Mouse (Mus musculus) kidney, adult 10 weeks (tissue): Measurements from ENCODE around the gene Fancb. TPM values are rescaled to one million over a fixed set of nuclear protein-coding genes. Genes with fewer than 3 reads are reported as not detected.

ENCODE experiments used
- polyA plus RNA-seq: library from polyadenylated mRNA; stranded (reverse); fragments of 350-450 nt; fragmentation: Illumina TruSeq; extraction: RNeasy Lipid Tissue Mini Kit (QIAGEN cat#74804); gene quantifications from one replicate; pipeline ENCODE4 v1.2.3, GENCODE M21; 2014; ENCODE audit warnings: low read depth, low replicate concordance

Fancb gene
- 2.7 TPM for polyA plus RNA-seq

DNA sequence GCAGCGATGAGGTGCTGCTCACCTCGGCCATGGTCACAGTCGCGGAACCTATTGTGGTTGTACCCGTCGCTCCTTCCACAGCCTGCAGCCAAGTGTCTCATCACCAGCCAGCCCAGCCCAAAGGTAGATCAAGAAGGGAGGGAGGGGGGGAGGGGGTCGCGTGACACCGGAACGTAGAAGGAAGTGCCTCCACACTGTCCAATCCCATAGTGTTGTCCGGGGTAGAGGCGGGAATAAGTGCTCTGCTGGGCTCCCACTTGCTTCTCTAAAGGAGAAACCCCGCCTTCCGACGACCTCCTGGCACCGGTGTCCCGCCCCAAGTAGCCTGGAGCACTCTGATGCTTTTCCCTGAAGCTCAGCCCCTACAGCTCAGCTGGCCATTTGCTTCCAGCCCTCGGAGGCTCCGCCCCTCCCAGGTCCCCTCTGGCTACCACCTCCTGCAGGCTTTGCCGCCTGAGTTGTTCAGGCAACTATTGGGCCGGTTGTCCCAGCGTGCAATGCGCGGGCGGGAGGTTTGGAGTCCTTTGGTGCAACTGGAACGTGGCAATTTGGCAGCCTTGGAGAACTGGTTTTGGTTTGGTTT lies at the start of gene Fancb, which contains the start of gene Mospd2:
Gene Fancb, plus strand, starts transcription at position 400 of the 583 bp plus-strand sequence.
Gene Mospd2, minus strand, starts transcription at position 183 of the 583 bp plus-strand sequence.

DNA sequence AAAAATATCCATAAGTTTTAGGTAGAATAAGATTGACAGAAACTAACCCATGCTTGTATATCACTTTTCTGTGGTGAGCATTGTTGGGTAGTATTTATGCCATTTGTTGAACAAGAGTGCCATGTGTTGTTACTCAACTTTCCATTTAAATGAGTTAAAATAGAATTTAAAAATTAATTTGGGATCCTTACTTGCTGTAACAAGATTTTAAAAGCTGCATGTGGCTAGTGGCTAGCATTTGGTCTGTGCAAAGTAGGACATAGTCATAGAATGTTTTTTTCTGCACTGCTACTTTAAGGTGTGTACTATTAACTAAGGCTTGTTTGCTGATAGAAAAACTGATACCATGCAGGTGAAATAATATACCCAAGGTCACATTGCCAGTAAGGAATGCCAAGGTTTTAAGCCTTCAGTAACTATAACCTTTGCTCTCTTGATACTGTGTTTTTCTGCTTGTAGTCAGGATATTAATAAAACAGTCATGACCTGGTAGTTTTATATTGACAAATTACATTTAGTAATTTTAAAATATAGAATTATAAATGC lies 24.5 kb downstream of the Fancb start, which contains the start of gene Gm17604:
Gene Gm17604, minus strand, starts transcription at position 51 of the 546 bp plus-strand sequence.

Other genes with a start within 250 kb of the Fancb start
- 98.3 TPM for gene Mospd2, start 217 bp upstream of the Fancb start, polyA plus RNA-seq
- gene Gm17604, start 24.2 kb downstream of the Fancb start, polyA plus RNA-seq: not detected